Mouse (Mus musculus) limb, embryonic 14.5 days (tissue): Measurements from ENCODE around the gene Eno2. TPM values are rescaled to one million over a fixed set of nuclear protein-coding genes. Genes with fewer than 3 reads are reported as not detected.
A peak's percentile ranks its signal among the peaks of the same experiment; 100 is the strongest.

Experiments
- ATAC-seq: fragments of 200-750 bp; cut with Nextera tagmentation; 2 replicates; pipeline ENCODE4 v1.8.0; 2017; ENCODE audit warnings: low read depth, moderate number of reproducible peaks, moderate TSS enrichment; ENCODE audit not compliant: low FRiP score
- DNase-seq: peaks from one replicate; pipeline ENCODE4 v3.0.0-alpha.2; 2015; ENCODE audit warnings: low spot score
- H3K27ac ChIP-seq: fragments of 300-500 bp; sonication (generic); replicated peaks from 2 replicates; pipeline ENCODE4 v1.5.1; 2014; ENCODE audit warnings: low read depth, mild to moderate bottlenecking, low read length, moderate library complexity, mixed read lengths
- H3K27me3 ChIP-seq: fragments of 300-500 bp; sonication (generic); 2 replicates; pipeline ENCODE4 v1.6.1; 2014; ENCODE audit warnings: low read length, mixed read lengths; ENCODE audit not compliant: control insufficient read depth, insufficient read depth
- H3K36me3 ChIP-seq: fragments of 300-500 bp; sonication (generic); 2 replicates; pipeline ENCODE4 v1.6.1; 2014; ENCODE audit warnings: mild to moderate bottlenecking, low read length, moderate library complexity, mixed read lengths; ENCODE audit not compliant: control insufficient read depth, insufficient read depth
- H3K4me1 ChIP-seq: fragments of 300-500 bp; sonication (generic); 2 replicates; pipeline ENCODE4 v1.6.1; 2014; ENCODE audit warnings: antibody characterized with exemption, low read length, mixed read lengths; ENCODE audit not compliant: control insufficient read depth, insufficient read depth
- H3K4me2 ChIP-seq: fragments of 300-500 bp; sonication (generic); replicated peaks from 2 replicates; pipeline ENCODE4 v1.6.1; 2014; ENCODE audit warnings: low read depth, mild to moderate bottlenecking, low read length, moderate library complexity; ENCODE audit not compliant: severe bottlenecking
- H3K4me3 ChIP-seq: fragments of 300-500 bp; sonication (generic); replicated peaks from 2 replicates; pipeline ENCODE4 v1.5.1; 2014; ENCODE audit warnings: low read length
- H3K9ac ChIP-seq: fragments of 300-500 bp; sonication (generic); 2 replicates; pipeline ENCODE4 v1.6.1; 2014; ENCODE audit warnings: mild to moderate bottlenecking, low read depth, low read length, moderate library complexity; ENCODE audit not compliant: severe bottlenecking
- H3K9me3 ChIP-seq: fragments of 300-500 bp; sonication (generic); 2 replicates; pipeline ENCODE4 v1.6.1; 2016; ENCODE audit warnings: low read length; ENCODE audit not compliant: control insufficient read depth
- POLR2A ChIP-seq: fragments of 200-500 bp; IDR thresholded peaks from 2 replicates; pipeline ENCODE4 v1.8.0; 2012; ENCODE audit warnings: inconsistent platforms, mild to moderate bottlenecking, moderate library complexity, borderline replicate concordance; ENCODE audit not compliant: insufficient read depth, insufficient read length; ENCODE audit errors: extremely low read depth
- WGBS: fragments of 180-500 bp; shearing (Covaris S2); extraction: QIAGEN DNeasy Blood & Tissue Kit; methylation state at CpG from one replicate; pipeline ENCODE4 v1.1.7; 2014; 5-methylcytosine and 5-hydroxymethylcytosine counted together
- polyA plus RNA-seq, 2 experiments: library from polyadenylated mRNA; depleted of rRNA in 1 of 2; stranded (reverse) in 1 of 2; unstranded in 1 of 2; fragments of >200 nt; fragmentation: Nextera tagmentation in 1 of 2; extraction: Ambion mirVana in 1 of 2; gene quantifications; 2 replicates each; pipeline versions ENCODE4 v1.2.1 to v1.2.3; 2012 to 2014

Eno2 gene
- polyA plus RNA-seq, 2 experiments: 6.0 to 21.7 TPM

- Histone ChIP-seq H3K36me3 (peaks cover 11% of the 10 kb centered on the region; the same call in 1 of the 2 replicates), H3K4me1 (peaks cover 36% of the 10 kb centered on the region), H3K9ac (peak within 1 kb of the TSS; percentile 93), H3K9me3 (no peaks in the 10 kb centered on the region), H3K27ac (peak within 1 kb of the TSS; percentile 98), H3K4me3 (peak within 1 kb of the TSS; percentile 77), H3K4me2 (peak within 1 kb of the TSS; percentile 72), H3K27me3 (no peaks in the 10 kb centered on the region)
- DNase-seq (peak; percentile 61), ATAC-seq (peak; percentile 66)
- WGBS: under 1% methylated on average over 29 of the region's 100 CpGs
- no peak for TF ChIP-seq POLR2A
These were observed 13.5 kb downstream of the Eno2 start, which contains the start of the genes Gm45234 and Atn1 for GRCm38 (mm10) chr6:124755831-124756595. Gene Gm45234, minus strand, starts transcription at chr6:124756021. Gene Atn1, minus strand, starts transcription at chr6:124756524.

- Histone ChIP-seq H3K9me3 (no peaks in the 10 kb centered on the region), H3K27ac (peak overlapping the region; percentile 98), H3K27me3 (no peaks in the 10 kb centered on the region), H3K4me2 (peak overlapping the region; percentile 72), H3K9ac (peak overlapping the region; percentile 93), H3K4me3 (peak overlapping the region; percentile 77), H3K36me3 (peaks cover 12% of the 10 kb centered on the region), H3K4me1 (peaks cover 36% of the 10 kb centered on the region)
- TF ChIP-seq POLR2A: no peak
- DNase-seq (no peak), ATAC-seq (no peak)
- 3% methylated on average over 3 of the region's 3 CpGs for whole genome bisulfite sequencing
These were observed 14.2 kb downstream of the Eno2 start for GRCm38 (mm10) chr6:124755306-124755705.

- no peak for DNase-seq
- H3K9ac ChIP-seq: no peak overlapping the region
- H3K27me3 ChIP-seq: no peaks in the 10 kb centered on the region
- H3K27ac ChIP-seq: no peak overlapping the region
- ATAC-seq: no peak
- 86% methylated on average over 2 of the region's 2 CpGs for WGBS
- 0 out of 2 replicates have a peak overlapping the region, but pooled peaks have one; percentile 3 for H3K4me3 ChIP-seq
- H3K36me3 ChIP-seq: peaks cover 27% of the 10 kb centered on the region
- peaks cover 32% of the 10 kb centered on the region for H3K4me1 ChIP-seq
- no peak for TF ChIP-seq POLR2A
- H3K9me3 ChIP-seq: no peaks in the 10 kb centered on the region
- no peak overlapping the region; the same call in 1 of the 2 replicates for H3K4me2 ChIP-seq
These were observed 15.6 kb downstream of the Eno2 start for GRCm38 (mm10) chr6:124753861-124754260.

- Histone ChIP-seq H3K27ac (no peak overlapping the region), H3K4me2 (no peak overlapping the region), H3K27me3 (no peaks in the 10 kb centered on the region), H3K9me3 (no peaks in the 10 kb centered on the region), H3K36me3 (peaks cover 51% of the 10 kb centered on the region), H3K9ac (no peak overlapping the region), H3K4me1 (peaks cover 25% of the 10 kb centered on the region), H3K4me3 (no peak overlapping the region)
- TF ChIP-seq POLR2A: no peak
- WGBS: 87% methylated on average over 8 of the region's 8 CpGs
- no peak for DNase-seq
- no peak for ATAC-seq
These were observed 19.1 kb downstream of the Eno2 start for GRCm38 (mm10) chr6:124750405-124750804.

GRCm38 (mm10) chr6:124746654-124747632 lies 22.5 kb downstream of the Eno2 start:
- H3K4me3 ChIP-seq: no peak overlapping the region
- peaks cover 70% of the 10 kb centered on the region for H3K36me3 ChIP-seq
- peaks cover 14% of the 10 kb centered on the region for H3K4me1 ChIP-seq
- no peaks in the 10 kb centered on the region for H3K9me3 ChIP-seq
- H3K27me3 ChIP-seq: no peaks in the 10 kb centered on the region
- DNase-seq (no peak), ATAC-seq (no peak)
- peak overlapping the region; percentile 98 for H3K4me2 ChIP-seq
- WGBS: 83% methylated on average over 7 of the region's 7 CpGs
- no peak overlapping the region for H3K9ac ChIP-seq
- no peak for TF ChIP-seq POLR2A
- H3K27ac ChIP-seq: no peak overlapping the region
